Mouse (Mus musculus): ENCODE data around the gene Gp1bb. TPM values are rescaled to one million over a fixed set of nuclear protein-coding genes. Genes with fewer than 3 reads are reported as not detected.

The Gp1bb gene
- polyA plus RNA-seq, 1 experiment from 2014 or later, result 12.7 TPM

DNA sequence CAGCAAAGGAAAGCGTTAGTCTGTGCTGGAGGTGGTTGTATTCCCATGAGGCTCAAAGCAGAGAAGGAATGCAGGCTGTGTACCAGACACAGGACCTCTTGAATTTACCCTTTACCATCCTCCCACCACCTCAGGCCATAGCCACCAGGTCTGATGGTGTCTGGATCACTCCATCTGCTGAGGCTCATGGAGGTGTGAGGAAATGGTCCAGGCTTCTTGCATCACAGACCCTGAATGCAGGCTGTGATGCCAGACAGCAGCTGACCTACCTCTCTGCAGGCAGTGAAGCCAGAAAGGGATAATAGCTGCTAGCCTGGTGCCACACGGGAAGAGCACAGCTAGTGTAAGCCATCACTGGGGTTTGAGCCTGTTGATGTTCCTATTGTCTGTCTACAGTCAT lies 16.2 kb upstream of the Gp1bb start:
- H3K27me3 ChIP-seq (replicated peaks), result no peaks in the 10 kb centered on the region
- 66% methylated on average over 2 of the region's 2 CpGs for WGBS
- H3K9ac ChIP-seq, result no peak overlapping the region
- no peaks in the 10 kb centered on the region for H3K36me3 ChIP-seq
- H3K4me1 ChIP-seq, result no peaks in the 10 kb centered on the region
- ATAC-seq (ENCODE audit: low FRiP score, low read depth), result no peak
- no peak overlapping the region for H3K4me3 ChIP-seq
- H3K27ac ChIP-seq, result no peak overlapping the region
- H3K9me3 ChIP-seq, result no peaks in the 10 kb centered on the region
- H3K4me2 ChIP-seq (replicated peaks), result no peak overlapping the region

DNA sequence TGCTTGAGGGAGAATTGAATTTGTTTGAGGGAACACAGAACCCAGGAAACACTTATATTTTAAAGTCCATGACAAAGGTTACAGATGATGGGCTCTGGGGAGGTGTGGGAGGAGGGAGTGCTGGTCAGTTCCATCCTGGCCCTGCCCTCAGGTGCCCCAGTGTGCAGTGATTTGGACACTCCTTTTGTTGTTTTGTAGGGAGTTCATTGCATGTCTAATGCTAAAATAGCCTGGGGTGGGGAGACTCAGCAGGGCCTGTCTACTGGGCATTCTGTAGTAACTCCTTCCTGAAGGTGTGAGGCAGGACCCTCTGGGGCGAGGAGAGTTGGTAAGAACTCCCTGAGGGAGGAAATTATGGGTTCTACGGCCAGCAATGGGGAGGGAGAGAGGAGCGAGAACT lies 14.6 kb upstream of the Gp1bb start:
- H3K4me2 ChIP-seq (replicated peaks), result no peak overlapping the region
- 46% methylated on average over 3 of the region's 3 CpGs for WGBS

GRCm38 (mm10) chr16:18636401-18636800 lies 14.2 kb upstream of the Gp1bb start:
- H3K4me2 ChIP-seq (replicated peaks), result no peak overlapping the region
- H3K36me3 ChIP-seq, result no peaks in the 10 kb centered on the region
- no peak overlapping the region for H3K4me3 ChIP-seq
- WGBS, result 83% methylated on average over 5 of the region's 5 CpGs
- no peaks in the 10 kb centered on the region for H3K4me1 ChIP-seq
- no peaks in the 10 kb centered on the region for H3K9me3 ChIP-seq
- H3K9ac ChIP-seq, result no peak overlapping the region
- no peak overlapping the region for H3K27ac ChIP-seq
- H3K27me3 ChIP-seq (replicated peaks), result no peaks in the 10 kb centered on the region
- ATAC-seq (ENCODE audit: low FRiP score, low read depth), result no peak

More for the DNA sequence above, 14.6 kb upstream of the Gp1bb start:
- no peaks in the 10 kb centered on the region for H3K36me3 ChIP-seq
- no peak overlapping the region for H3K27ac ChIP-seq
- no peak overlapping the region for H3K4me3 ChIP-seq
- no peaks in the 10 kb centered on the region for H3K4me1 ChIP-seq
- no peaks in the 10 kb centered on the region for H3K27me3 ChIP-seq (replicated peaks)
- no peak overlapping the region for H3K9ac ChIP-seq
- no peaks in the 10 kb centered on the region for H3K9me3 ChIP-seq
- no peak for ATAC-seq (ENCODE audit: low FRiP score, low read depth)

GRCm38 (mm10) chr16:18633333-18633732 lies 11.1 kb upstream of the Gp1bb start:
- Histone ChIP-seq H3K4me2 (replicated peaks) (no peak overlapping the region), H3K4me3 (no peak overlapping the region), H3K36me3 (no peaks in the 10 kb centered on the region), H3K27me3 (replicated peaks) (no peaks in the 10 kb centered on the region), H3K27ac (no peak overlapping the region), H3K9ac (no peak overlapping the region), H3K9me3 (no peaks in the 10 kb centered on the region), H3K4me1 (peaks cover 8% of the 10 kb centered on the region; the same call in 1 of the 2 replicates)
- WGBS, result 24% methylated on average over 1 of the region's 1 CpGs
- ATAC-seq (ENCODE audit: low FRiP score, low read depth), result no peak

DNA sequence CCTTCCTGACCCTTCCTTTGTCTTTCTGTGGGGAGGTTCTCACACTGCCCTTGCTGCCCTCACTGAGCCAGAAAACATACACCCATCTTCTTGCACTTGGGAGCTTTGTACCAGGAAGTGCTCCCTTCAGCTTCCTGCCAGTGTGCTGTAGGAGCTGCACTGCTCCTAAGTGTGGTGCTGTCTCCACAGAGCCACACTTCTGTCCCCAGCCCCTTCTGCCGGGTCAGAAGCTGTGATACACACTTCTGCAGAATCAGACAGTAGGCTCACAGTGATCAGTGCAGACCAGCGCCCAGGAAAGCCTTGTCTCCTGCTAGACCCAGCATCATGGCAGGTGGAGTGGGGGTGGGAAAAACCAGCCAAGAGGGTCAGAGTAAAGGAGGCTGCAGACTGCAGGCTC lies 10.6 kb upstream of the Gp1bb start:
- Histone ChIP-seq H3K4me3 (no peak overlapping the region), H3K27me3 (replicated peaks) (no peaks in the 10 kb centered on the region), H3K9ac (no peak overlapping the region), H3K4me1 (peaks cover 13% of the 10 kb centered on the region), H3K27ac (no peak overlapping the region), H3K36me3 (no peaks in the 10 kb centered on the region), H3K4me2 (replicated peaks) (no peak overlapping the region), H3K9me3 (no peaks in the 10 kb centered on the region)
- ATAC-seq (ENCODE audit: low FRiP score, low read depth), result no peak
- 74% methylated on average over 2 of the region's 2 CpGs for WGBS

DNA sequence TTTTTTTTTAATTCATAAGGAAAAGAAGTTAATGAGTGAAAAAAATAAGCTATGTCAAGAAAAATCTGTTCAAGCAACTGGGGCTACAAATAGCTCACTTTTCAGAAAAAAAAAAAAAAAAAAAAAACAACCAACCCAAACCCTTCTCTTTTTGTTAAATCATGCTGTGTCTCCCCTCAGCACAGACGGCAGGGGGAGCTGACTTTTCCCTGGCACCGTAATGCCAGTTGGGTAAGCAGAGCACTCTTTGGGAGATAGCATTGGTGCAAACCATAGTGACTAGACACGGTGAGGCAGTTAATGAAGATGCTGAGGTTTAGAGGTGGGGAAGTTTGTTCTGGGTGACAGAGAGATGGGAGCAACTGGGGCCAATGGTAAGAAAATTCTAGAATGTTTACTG lies 9.9 kb upstream of the Gp1bb start:
- peaks cover 20% of the 10 kb centered on the region for H3K4me1 ChIP-seq
- no peaks in the 10 kb centered on the region for H3K9me3 ChIP-seq
- no peak for ATAC-seq (ENCODE audit: low FRiP score, low read depth)
- no peak overlapping the region for H3K4me3 ChIP-seq
- no peak overlapping the region for H3K27ac ChIP-seq
- no peak overlapping the region for H3K4me2 ChIP-seq (replicated peaks)
- peaks cover 5% of the 10 kb centered on the region; the same call in 1 of the 2 replicates for H3K27me3 ChIP-seq (replicated peaks)
- 57% methylated on average over 3 of the region's 3 CpGs for WGBS
- H3K9ac ChIP-seq, result no peak overlapping the region
- H3K36me3 ChIP-seq, result no peaks in the 10 kb centered on the region

DNA sequence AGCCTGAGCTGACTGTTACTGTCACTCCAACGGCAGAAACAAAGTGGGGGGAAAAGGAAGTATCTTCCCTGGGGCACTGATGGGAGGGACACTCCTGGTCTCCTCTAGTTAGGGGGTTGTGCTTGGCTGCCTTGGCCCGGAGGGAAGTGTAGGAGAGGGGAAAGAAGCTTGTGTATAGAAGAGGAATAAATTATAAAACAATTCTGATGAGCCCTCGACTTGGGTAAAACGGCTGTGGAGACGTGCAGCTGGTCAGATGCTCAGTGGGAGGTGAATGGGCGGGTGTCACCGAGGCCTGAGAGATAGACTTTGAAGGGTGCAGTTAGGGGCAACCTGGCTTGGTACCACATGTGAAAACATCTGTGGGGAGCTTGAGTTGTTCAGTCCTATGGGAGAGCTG lies 8.9 kb upstream of the Gp1bb start:
- peaks cover 29% of the 10 kb centered on the region for H3K4me1 ChIP-seq
- ATAC-seq (ENCODE audit: low FRiP score, low read depth), result no peak

DNA sequence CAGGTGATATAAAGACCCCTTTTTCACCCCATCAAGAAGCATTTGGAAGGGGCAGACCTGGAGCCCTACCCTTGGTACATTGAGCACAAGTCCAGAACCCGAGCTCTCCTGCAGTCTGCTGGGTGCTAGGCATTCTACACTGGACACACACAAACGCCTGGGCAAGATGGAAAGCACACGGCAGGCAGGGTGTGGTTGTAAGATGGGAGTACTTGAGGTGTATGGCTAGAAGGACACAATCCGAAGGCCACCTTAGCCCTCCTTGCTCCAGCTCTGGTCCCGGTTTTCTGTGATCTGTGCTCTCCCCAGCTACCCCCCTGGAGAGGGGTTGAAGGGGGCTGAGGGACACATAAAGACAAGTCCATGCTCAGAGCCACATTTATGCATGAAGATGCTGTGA lies 8.1 kb upstream of the Gp1bb start:
- H3K9ac ChIP-seq, result peak overlapping the region; percentile 90
- H3K27ac ChIP-seq, result peak overlapping the region; percentile 77; the same call in 1 of the 2 replicates
- no peaks in the 10 kb centered on the region for H3K36me3 ChIP-seq
- no peak for ATAC-seq (ENCODE audit: low FRiP score, low read depth)
- peaks cover 23% of the 10 kb centered on the region for H3K27me3 ChIP-seq (replicated peaks)
- no peaks in the 10 kb centered on the region for H3K9me3 ChIP-seq
- peaks cover 38% of the 10 kb centered on the region for H3K4me1 ChIP-seq
- peak overlapping the region; percentile 93 for H3K4me2 ChIP-seq (replicated peaks)
- WGBS, result 56% methylated on average over 5 of the region's 5 CpGs
- H3K4me3 ChIP-seq, result peak overlapping the region; percentile 84

More for the DNA sequence above, 8.9 kb upstream of the Gp1bb start:
- Histone ChIP-seq H3K4me2 (replicated peaks) (no peak overlapping the region), H3K27me3 (replicated peaks) (peaks cover 14% of the 10 kb centered on the region), H3K4me3 (no peak overlapping the region), H3K9ac (no peak overlapping the region), H3K27ac (no peak overlapping the region), H3K9me3 (no peaks in the 10 kb centered on the region), H3K36me3 (no peaks in the 10 kb centered on the region)
- WGBS, result 58% methylated on average over 7 of the region's 7 CpGs

DNA sequence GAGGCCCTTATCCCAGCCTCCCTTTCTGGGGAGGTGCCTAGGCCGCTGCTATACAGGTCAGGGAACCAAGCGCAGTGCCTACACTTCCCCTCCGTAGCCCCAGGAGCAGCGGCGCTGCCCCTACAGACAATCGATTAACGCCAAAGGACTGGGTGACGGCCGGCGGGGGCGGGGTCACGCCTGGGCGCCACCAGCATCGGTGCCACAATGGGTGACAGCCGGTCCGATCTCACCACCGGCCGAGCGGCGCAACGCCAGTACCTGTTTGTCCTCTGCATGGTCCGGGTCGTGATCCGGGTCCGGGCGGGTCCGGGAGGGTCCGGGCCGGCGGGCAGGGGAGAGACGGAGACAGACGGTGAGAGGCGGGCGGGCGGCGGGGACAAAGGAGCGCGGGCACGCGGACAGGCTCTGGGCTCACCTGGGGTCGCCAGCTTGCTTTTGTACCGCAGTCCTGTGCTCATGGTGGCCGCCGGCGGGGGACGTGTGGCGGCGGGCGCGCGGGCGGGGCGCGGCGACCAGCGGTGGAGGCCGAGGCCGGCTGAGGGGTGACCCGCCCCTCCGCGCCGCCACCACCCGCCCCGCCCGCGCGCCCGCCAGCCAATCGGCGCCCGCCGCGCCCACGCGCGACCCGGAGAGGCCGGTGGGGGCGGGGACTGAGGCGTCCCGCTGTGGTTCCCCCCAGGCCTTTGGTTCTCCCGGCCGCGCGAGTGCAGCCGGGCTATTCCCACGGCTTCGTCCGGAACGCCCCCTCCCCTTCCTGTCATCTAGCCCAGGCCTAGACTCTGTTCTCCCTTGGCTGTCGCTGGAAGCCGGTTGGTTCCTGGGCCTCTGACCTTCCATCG lies 7.4 kb upstream of the Gp1bb start, which contains the start of gene Sept5:
Gene Sept5, minus strand, starts transcription at position 565 of the 842 bp plus-strand sequence.
- under 1% methylated on average over 85 of the region's 93 CpGs for WGBS
- Histone ChIP-seq H3K36me3 (peaks cover 6% of the 10 kb centered on the region), H3K4me1 (peaks cover 38% of the 10 kb centered on the region), H3K4me3 (peak within 1 kb of the TSS; percentile 84), H3K27ac (peak within 1 kb of the TSS; percentile 77), H3K9me3 (no peaks in the 10 kb centered on the region), H3K9ac (peak within 1 kb of the TSS; percentile 90), H3K27me3 (replicated peaks) (peaks cover 30% of the 10 kb centered on the region), H3K4me2 (replicated peaks) (peak within 1 kb of the TSS; percentile 93)
- peak; percentile 54 for ATAC-seq (ENCODE audit: low FRiP score, low read depth)

- ATAC-seq (ENCODE audit: low FRiP score, low read depth), result no peak; the same call in 1 of the 2 replicates
- H3K27ac ChIP-seq, result peak overlapping the region; percentile 77; the same call in 1 of the 2 replicates
- H3K36me3 ChIP-seq, result peaks cover 13% of the 10 kb centered on the region
- H3K9me3 ChIP-seq, result no peaks in the 10 kb centered on the region
- peak overlapping the region; percentile 84 for H3K4me3 ChIP-seq
- peaks cover 38% of the 10 kb centered on the region for H3K4me1 ChIP-seq
- H3K27me3 ChIP-seq (replicated peaks), result peaks cover 36% of the 10 kb centered on the region
- H3K9ac ChIP-seq, result peak overlapping the region; percentile 90
- WGBS, result 42% methylated on average over 2 of the region's 2 CpGs
- H3K4me2 ChIP-seq (replicated peaks), result peak overlapping the region; percentile 93
These were observed 6.7 kb upstream of the Gp1bb start for GRCm38 (mm10) chr16:18628948-18629340.

DNA sequence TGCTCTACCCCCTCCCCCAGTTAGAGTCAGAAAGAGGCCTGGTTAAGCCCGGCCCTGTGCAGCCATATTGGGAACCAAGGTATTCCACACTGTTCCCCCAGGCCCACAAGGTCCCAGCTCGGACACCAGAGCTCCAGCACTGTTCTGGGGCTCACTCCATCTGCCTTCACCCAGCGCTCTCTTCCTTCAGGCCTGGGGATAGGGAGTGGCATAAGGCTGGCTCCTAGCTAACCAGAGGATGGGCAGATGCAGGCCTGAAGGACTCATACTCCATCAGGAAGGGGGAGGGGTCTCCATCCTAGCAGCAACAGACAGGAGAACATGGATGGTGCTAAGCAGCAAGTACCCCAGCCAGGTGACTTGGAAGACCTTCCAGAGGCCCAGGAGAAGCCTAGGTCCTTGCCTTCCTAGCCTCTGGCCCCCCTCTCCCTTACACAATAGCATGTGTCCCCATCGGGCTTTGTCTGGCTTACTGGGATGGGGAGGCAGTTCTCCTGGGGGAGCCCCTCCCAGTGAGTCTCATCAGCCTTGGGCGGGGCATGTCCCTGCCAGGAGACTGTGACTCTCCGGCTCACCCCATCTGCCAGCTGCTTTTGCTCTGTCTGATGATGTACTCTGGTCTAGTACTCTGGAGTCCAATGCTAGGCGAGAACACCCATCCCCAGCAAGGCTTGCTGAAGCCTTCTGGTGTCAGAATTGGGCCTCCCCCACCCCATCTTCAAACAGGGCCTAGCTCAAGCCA lies 6.2 kb upstream of the Gp1bb start:
- peaks cover 42% of the 10 kb centered on the region for H3K27me3 ChIP-seq (replicated peaks)

GRCm38 (mm10) chr16:18627163-18627562 lies 5.0 kb upstream of the Gp1bb start:
- Histone ChIP-seq H3K27ac (no peak overlapping the region), H3K9me3 (no peaks in the 10 kb centered on the region), H3K36me3 (peaks cover 31% of the 10 kb centered on the region), H3K9ac (0 out of 2 replicates have a peak overlapping the region, but pooled peaks have one; percentile 13), H3K4me3 (no peak overlapping the region; the same call in 1 of the 2 replicates), H3K27me3 (replicated peaks) (peaks cover 54% of the 10 kb centered on the region), H3K4me1 (peaks cover 38% of the 10 kb centered on the region), H3K4me2 (replicated peaks) (peak overlapping the region; percentile 93)
- 50% methylated on average over 3 of the region's 3 CpGs for WGBS
- ATAC-seq (ENCODE audit: low FRiP score, low read depth), result no peak

More for the DNA sequence above, 6.2 kb upstream of the Gp1bb start:
- peaks cover 19% of the 10 kb centered on the region for H3K36me3 ChIP-seq
- H3K4me1 ChIP-seq, result peaks cover 38% of the 10 kb centered on the region
- no peaks in the 10 kb centered on the region for H3K9me3 ChIP-seq
- H3K9ac ChIP-seq, result peak overlapping the region; percentile 90
- 0 out of 2 replicates have a peak, but pooled peaks have one; percentile 1 for ATAC-seq (ENCODE audit: low FRiP score, low read depth)
- H3K27ac ChIP-seq, result no peak overlapping the region
- peak overlapping the region; percentile 84 for H3K4me3 ChIP-seq
- 51% methylated on average over 7 of the region's 7 CpGs for WGBS
- peak overlapping the region; percentile 93 for H3K4me2 ChIP-seq (replicated peaks)

All from neural tube, embryonic 12.5 days (tissue).